Mouse (Mus musculus): ENCODE measurements around the gene Adamts5.
A peak's percentile ranks its signal among the peaks of the same experiment; 100 is the strongest.

DNA sequence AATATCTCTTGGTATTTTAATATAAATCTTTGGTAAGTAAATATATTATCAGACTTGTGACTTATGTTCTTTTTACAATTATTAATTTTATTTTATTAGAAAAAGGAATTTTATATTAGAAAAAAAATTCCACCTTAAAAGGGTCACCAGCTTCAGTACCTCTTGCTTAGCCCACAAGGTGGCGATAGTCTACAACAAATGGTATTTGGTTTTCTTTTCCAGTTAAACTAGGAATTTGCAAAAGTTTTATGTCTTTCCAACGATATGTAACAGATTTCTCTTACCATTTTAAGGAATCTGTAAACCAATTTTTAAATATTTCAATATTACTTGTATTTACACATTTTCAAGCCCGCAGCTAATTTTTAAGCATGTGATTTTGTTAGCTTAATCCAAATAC lies 94.6 kb downstream of the Adamts5 start:
- TF ChIP-seq CTCF (conservative IDR thresholded peaks at IDR 0.05; ENCODE audit: low read length) (peak; percentile 56), POU5F1 (IDR thresholded peaks at IDR 0.05; ENCODE audit: borderline replicate concordance, low read length) (no peak), NANOG (IDR thresholded peaks at IDR 0.05; ENCODE audit: borderline replicate concordance, low read length) (no peak)

Data from E14TG2a.4 (cell line).